Mouse (Mus musculus): ENCODE measurements around the gene Abhd15. TPM values are rescaled to one million over a fixed set of nuclear protein-coding genes. Genes with fewer than 3 reads are reported as not detected.
A peak's percentile ranks its signal among the peaks of the same experiment; 100 is the strongest.

Gene Abhd15
- 1 to 10 TPM; 2.4 to 2.9 TPM for total RNA-seq (2021)
- polyA plus RNA-seq (2012; rRNA removed) = 1.4 and 2.0 TPM in 2 replicates
- long read RNA-seq, partial matches to known transcripts = 0 of 10 reads
- long read RNA-seq, other reads (novel, unspliced or antisense) = 10 of 10 reads

- intact Hi-C loops (cut with DNase I) = loop anchor here (5.0 kb wide), 1 partner anchor 172 kb away; the partner anchor contains the start of gene Nufip2
- WGBS = under 1% methylated on average over 72 of the region's 72 CpGs
- no peaks in the 10 kb centered on the region for H3K27me3 ChIP-seq (ENCODE audit: control insufficient read depth, insufficient read depth, low read length)
Observed at GRCm38 (mm10) chr11:77514832-77515636, at the start of gene Abhd15. Abhd15 (plus strand) TSS chr11:77515121.

GRCm38 (mm10) chr11:77466544-77466943 lies 48.4 kb upstream of the Abhd15 start:
- WGBS = 60% methylated on average over 9 of the region's 9 CpGs
- Histone ChIP-seq H3K27ac (peak overlapping the region; percentile 48), H3K36me3 (ENCODE audit: control insufficient read depth, insufficient read depth, low read length) (peaks cover 4% of the 10 kb centered on the region; the same call in 1 of the 2 replicates), H3K79me2 (replicated peaks; ENCODE audit: control insufficient read depth, insufficient read depth, low read length) (no peaks in the 10 kb centered on the region), H3K4me1 (ENCODE audit: control insufficient read depth, insufficient read depth, low read length) (peaks cover 16% of the 10 kb centered on the region), H3K9ac (ENCODE audit: low read depth, low read length) (no peak overlapping the region), H3K4me3 (no peak overlapping the region), H3K27me3 (ENCODE audit: control insufficient read depth, insufficient read depth, low read length) (no peaks in the 10 kb centered on the region)
- intact Hi-C loops (cut with DNase I) = loop anchor here (2.0 to 10.0 kb wide), 3 partner anchors 32 to 372 kb away; no protein-coding TSS in a partner anchor
- no peak for TF ChIP-seq POLR2A (IDR thresholded peaks at IDR 0.05; ENCODE audit: insufficient read depth, low read depth, low read length)
- TF ChIP-seq EP300 (IDR thresholded peaks at IDR 0.05; ENCODE audit: insufficient read depth, low read depth, low read length) = no peak
- no peak for TF ChIP-seq CTCF (IDR thresholded peaks at IDR 0.05)
- no peak for DNase-seq

More at GRCm38 (mm10) chr11:77514832-77515636, at the start of gene Abhd15:
- no peaks in the 10 kb centered on the region for H3K36me3 ChIP-seq (ENCODE audit: control insufficient read depth, insufficient read depth, low read length)
- peak; percentile 89 to 91 for DNase-seq
- TF ChIP-seq CTCF (IDR thresholded peaks at IDR 0.05) (peak; percentile 30), POLR2A (IDR thresholded peaks at IDR 0.05; ENCODE audit: insufficient read depth, low read depth, low read length) (peak; percentile 62), EP300 (IDR thresholded peaks at IDR 0.05; ENCODE audit: insufficient read depth, low read depth, low read length) (no peak)
- peaks cover 14% of the 10 kb centered on the region for H3K4me1 ChIP-seq (ENCODE audit: control insufficient read depth, insufficient read depth, low read length)
- no peaks in the 10 kb centered on the region for H3K79me2 ChIP-seq (replicated peaks; ENCODE audit: control insufficient read depth, insufficient read depth, low read length)
- H3K27ac ChIP-seq = peak within 1 kb of the TSS; percentile 89
- peak within 1 kb of the TSS; percentile 71 for H3K4me3 ChIP-seq
- H3K9ac ChIP-seq (ENCODE audit: low read depth, low read length) = peak within 1 kb of the TSS; percentile 72

GRCm38 (mm10) chr11:77467157-77467556 lies 47.8 kb upstream of the Abhd15 start:
- TF ChIP-seq CTCF (IDR thresholded peaks at IDR 0.05) (peak; percentile 98), EP300 (IDR thresholded peaks at IDR 0.05; ENCODE audit: insufficient read depth, low read depth, low read length) (no peak), POLR2A (IDR thresholded peaks at IDR 0.05; ENCODE audit: insufficient read depth, low read depth, low read length) (0 out of 2 replicates have a peak, but pooled peaks have one; percentile 14)
- intact Hi-C loops (cut with DNase I) = loop anchor here (2.0 to 10.0 kb wide), 3 partner anchors 32 to 372 kb away; no protein-coding TSS in a partner anchor
- H3K36me3 ChIP-seq (ENCODE audit: control insufficient read depth, insufficient read depth, low read length) = peaks cover 4% of the 10 kb centered on the region; the same call in 1 of the 2 replicates
- H3K27ac ChIP-seq = peak overlapping the region; percentile 48
- peaks cover 16% of the 10 kb centered on the region for H3K4me1 ChIP-seq (ENCODE audit: control insufficient read depth, insufficient read depth, low read length)
- H3K4me3 ChIP-seq = no peak overlapping the region
- peak overlapping the region; percentile 39 for H3K9ac ChIP-seq (ENCODE audit: low read depth, low read length)
- H3K27me3 ChIP-seq (ENCODE audit: control insufficient read depth, insufficient read depth, low read length) = no peaks in the 10 kb centered on the region
- whole genome bisulfite sequencing = 9% methylated on average over 25 of the region's 25 CpGs
- no peaks in the 10 kb centered on the region for H3K79me2 ChIP-seq (replicated peaks; ENCODE audit: control insufficient read depth, insufficient read depth, low read length)
- DNase-seq = peak; percentile 87 to 88

GRCm38 (mm10) chr11:77467784-77468183 lies 47.1 kb upstream of the Abhd15 start:
- no peaks in the 10 kb centered on the region for H3K27me3 ChIP-seq (ENCODE audit: control insufficient read depth, insufficient read depth, low read length)
- TF ChIP-seq CTCF (IDR thresholded peaks at IDR 0.05) = peak; percentile 90
- TF ChIP-seq EP300 (IDR thresholded peaks at IDR 0.05; ENCODE audit: insufficient read depth, low read depth, low read length) = peak; percentile 59; the same call in 1 of the 2 replicates
- TF ChIP-seq POLR2A (IDR thresholded peaks at IDR 0.05; ENCODE audit: insufficient read depth, low read depth, low read length) = no peak; the same call in 1 of the 2 replicates
- no peak overlapping the region for H3K4me3 ChIP-seq
- no peaks in the 10 kb centered on the region for H3K79me2 ChIP-seq (replicated peaks; ENCODE audit: control insufficient read depth, insufficient read depth, low read length)
- 24% methylated on average over 20 of the region's 20 CpGs for WGBS
- intact Hi-C loops (cut with DNase I) = loop anchor here (2.0 to 10.0 kb wide), 3 partner anchors 31 to 373 kb away; no protein-coding TSS in a partner anchor
- H3K4me1 ChIP-seq (ENCODE audit: control insufficient read depth, insufficient read depth, low read length) = peaks cover 16% of the 10 kb centered on the region
- H3K36me3 ChIP-seq (ENCODE audit: control insufficient read depth, insufficient read depth, low read length) = peaks cover 4% of the 10 kb centered on the region; the same call in 1 of the 2 replicates
- peak overlapping the region; percentile 22; the same call in 1 of the 2 replicates for H3K9ac ChIP-seq (ENCODE audit: low read depth, low read length)
- H3K27ac ChIP-seq = no peak overlapping the region
- peak; percentile 80 to 84 for DNase-seq

GRCm38 (mm10) chr11:77468397-77468796 lies 46.5 kb upstream of the Abhd15 start:
- 93% methylated on average over 9 of the region's 9 CpGs for WGBS
- TF ChIP-seq CTCF (IDR thresholded peaks at IDR 0.05) = no peak
- TF ChIP-seq EP300 (IDR thresholded peaks at IDR 0.05; ENCODE audit: insufficient read depth, low read depth, low read length) = no peak
- no peak for TF ChIP-seq POLR2A (IDR thresholded peaks at IDR 0.05; ENCODE audit: insufficient read depth, low read depth, low read length)
- H3K36me3 ChIP-seq (ENCODE audit: control insufficient read depth, insufficient read depth, low read length) = peaks cover 4% of the 10 kb centered on the region; the same call in 1 of the 2 replicates
- no peak overlapping the region for H3K4me3 ChIP-seq
- intact Hi-C loops (cut with DNase I) = loop anchor here (10.0 kb wide), 1 partner anchor 374 kb away; no protein-coding TSS in a partner anchor
- H3K27me3 ChIP-seq (ENCODE audit: control insufficient read depth, insufficient read depth, low read length) = no peaks in the 10 kb centered on the region
- no peak overlapping the region for H3K9ac ChIP-seq (ENCODE audit: low read depth, low read length)
- H3K4me1 ChIP-seq (ENCODE audit: control insufficient read depth, insufficient read depth, low read length) = peaks cover 16% of the 10 kb centered on the region
- H3K79me2 ChIP-seq (replicated peaks; ENCODE audit: control insufficient read depth, insufficient read depth, low read length) = no peaks in the 10 kb centered on the region
- H3K27ac ChIP-seq = no peak overlapping the region
- DNase-seq = no peak

All from heart, adult 2 months (tissue).